Mouse (Mus musculus): Measurements from ENCODE around the gene Chtop. TPM values are rescaled to one million over a fixed set of nuclear protein-coding genes. Genes with fewer than 3 reads are reported as not detected.

Chtop gene
- polyA plus RNA-seq, 1 experiment from 2014 or later, result 176 TPM

- DNase-seq (ENCODE audit: extremely low spot score, low spot score), result no peak
These were observed 16.8 kb upstream of the Chtop start for GRCm38 (mm10) chr3:90526076-90526475.

GRCm38 (mm10) chr3:90525421-90525820 lies 16.1 kb upstream of the Chtop start:
- no peak overlapping the region for H3K4me3 ChIP-seq
- no peak for DNase-seq (ENCODE audit: extremely low spot score, low spot score)

More at GRCm38 (mm10) chr3:90526076-90526475, 16.8 kb upstream of the Chtop start:
- H3K4me1 ChIP-seq, result no peaks in the 10 kb centered on the region
- H3K27ac ChIP-seq, result no peak overlapping the region
- 77% methylated on average over 2 of the region's 2 CpGs for WGBS
- no peaks in the 10 kb centered on the region for H3K27me3 ChIP-seq (ENCODE audit: poor library complexity, severe bottlenecking)
- H3K4me3 ChIP-seq, result no peak overlapping the region
- no peaks in the 10 kb centered on the region for H3K9me3 ChIP-seq
- H3K36me3 ChIP-seq (replicated peaks), result no peaks in the 10 kb centered on the region

GRCm38 (mm10) chr3:90517711-90518110 lies 8.4 kb upstream of the Chtop start:
- Histone ChIP-seq H3K4me1 (peaks cover 23% of the 10 kb centered on the region), H3K27me3 (ENCODE audit: poor library complexity, severe bottlenecking) (peaks cover 34% of the 10 kb centered on the region), H3K9me3 (no peaks in the 10 kb centered on the region), H3K4me3 (no peak overlapping the region), H3K27ac (no peak overlapping the region), H3K36me3 (replicated peaks) (no peaks in the 10 kb centered on the region)
- WGBS, result 89% methylated on average over 4 of the region's 4 CpGs
- no peak for DNase-seq (ENCODE audit: extremely low spot score, low spot score)

More at GRCm38 (mm10) chr3:90525421-90525820, 16.1 kb upstream of the Chtop start:
- no peaks in the 10 kb centered on the region for H3K36me3 ChIP-seq (replicated peaks)
- H3K27ac ChIP-seq, result no peak overlapping the region
- H3K27me3 ChIP-seq (ENCODE audit: poor library complexity, severe bottlenecking), result no peaks in the 10 kb centered on the region
- H3K9me3 ChIP-seq, result no peaks in the 10 kb centered on the region
- WGBS, result 67% methylated on average over 4 of the region's 4 CpGs
- no peaks in the 10 kb centered on the region for H3K4me1 ChIP-seq

GRCm38 (mm10) chr3:90515789-90516188 lies 6.5 kb upstream of the Chtop start:
- no peaks in the 10 kb centered on the region for H3K9me3 ChIP-seq
- H3K4me1 ChIP-seq, result peaks cover 23% of the 10 kb centered on the region
- no peak overlapping the region for H3K27ac ChIP-seq
- H3K36me3 ChIP-seq (replicated peaks), result no peaks in the 10 kb centered on the region
- whole genome bisulfite sequencing, result 92% methylated on average over 4 of the region's 4 CpGs
- H3K4me3 ChIP-seq, result no peak overlapping the region
- peaks cover 50% of the 10 kb centered on the region for H3K27me3 ChIP-seq (ENCODE audit: poor library complexity, severe bottlenecking)
- no peak for DNase-seq (ENCODE audit: extremely low spot score, low spot score)

GRCm38 (mm10) chr3:90515242-90515641 lies 5.9 kb upstream of the Chtop start:
- no peak for DNase-seq (ENCODE audit: extremely low spot score, low spot score)
- Histone ChIP-seq H3K4me3 (peak overlapping the region; percentile 52), H3K27ac (no peak overlapping the region), H3K4me1 (peaks cover 23% of the 10 kb centered on the region), H3K9me3 (no peaks in the 10 kb centered on the region), H3K27me3 (ENCODE audit: poor library complexity, severe bottlenecking) (peaks cover 50% of the 10 kb centered on the region), H3K36me3 (replicated peaks) (no peaks in the 10 kb centered on the region)
- 46% methylated on average over 1 of the region's 1 CpGs for WGBS

GRCm38 (mm10) chr3:90514691-90515090 lies 5.4 kb upstream of the Chtop start:
- no peaks in the 10 kb centered on the region for H3K36me3 ChIP-seq (replicated peaks)
- no peaks in the 10 kb centered on the region for H3K9me3 ChIP-seq
- peaks cover 50% of the 10 kb centered on the region for H3K27me3 ChIP-seq (ENCODE audit: poor library complexity, severe bottlenecking)
- DNase-seq (ENCODE audit: extremely low spot score, low spot score), result peak; percentile 59
- 0% methylated on average over 10 of the region's 10 CpGs for WGBS
- H3K4me3 ChIP-seq, result peak overlapping the region; percentile 52
- H3K27ac ChIP-seq, result peak overlapping the region; percentile 58; the same call in 1 of the 2 replicates
- H3K4me1 ChIP-seq, result peaks cover 24% of the 10 kb centered on the region

GRCm38 (mm10) chr3:90513796-90514590 lies 4.7 kb upstream of the Chtop start, which contains the start of the genes S100a1 and S100a13:
TSS of gene S100a1 (minus strand) at chr3:90514392.
TSS of gene S100a13 (plus strand) at chr3:90514435.
- peak; percentile 32 for DNase-seq (ENCODE audit: extremely low spot score, low spot score)
- Histone ChIP-seq H3K27me3 (ENCODE audit: poor library complexity, severe bottlenecking) (peaks cover 50% of the 10 kb centered on the region), H3K4me1 (peaks cover 27% of the 10 kb centered on the region), H3K27ac (peak within 1 kb of the TSS; percentile 58), H3K9me3 (no peaks in the 10 kb centered on the region), H3K36me3 (replicated peaks) (no peaks in the 10 kb centered on the region), H3K4me3 (peak within 1 kb of the TSS; percentile 52)
- 3% methylated on average over 25 of the region's 25 CpGs for WGBS

GRCm38 (mm10) chr3:90512948-90513642 lies 3.8 kb upstream of the Chtop start:
- 76% methylated on average over 9 of the region's 9 CpGs for WGBS
- no peaks in the 10 kb centered on the region for H3K36me3 ChIP-seq (replicated peaks)
- no peak overlapping the region for H3K27ac ChIP-seq
- peak overlapping the region; percentile 52; the same call in 1 of the 2 replicates for H3K4me3 ChIP-seq
- H3K9me3 ChIP-seq, result no peaks in the 10 kb centered on the region
- H3K27me3 ChIP-seq (ENCODE audit: poor library complexity, severe bottlenecking), result peaks cover 50% of the 10 kb centered on the region
- no peak for DNase-seq (ENCODE audit: extremely low spot score, low spot score)
- H3K4me1 ChIP-seq, result peaks cover 30% of the 10 kb centered on the region

- Histone ChIP-seq H3K27ac (no peak overlapping the region), H3K4me1 (peaks cover 38% of the 10 kb centered on the region), H3K4me3 (no peak overlapping the region), H3K36me3 (replicated peaks) (peaks cover 6% of the 10 kb centered on the region), H3K27me3 (ENCODE audit: poor library complexity, severe bottlenecking) (peaks cover 50% of the 10 kb centered on the region), H3K9me3 (no peaks in the 10 kb centered on the region)
- DNase-seq (ENCODE audit: extremely low spot score, low spot score), result no peak
- WGBS, result 83% methylated on average over 5 of the region's 5 CpGs
These were observed 3.0 kb upstream of the Chtop start for GRCm38 (mm10) chr3:90512276-90512675.

- peak overlapping the region; percentile 98 for H3K27ac ChIP-seq
- 16% methylated on average over 2 of the region's 2 CpGs for WGBS
- no peak for DNase-seq (ENCODE audit: extremely low spot score, low spot score)
These were observed 437 bp upstream of the Chtop start for GRCm38 (mm10) chr3:90509747-90510123.

GRCm38 (mm10) chr3:90508287-90508949 lies 880 bp downstream of the Chtop start:
- WGBS, result 7% methylated on average over 20 of the region's 20 CpGs
- peak overlapping the region; percentile 98 for H3K27ac ChIP-seq

More at GRCm38 (mm10) chr3:90509747-90510123, 437 bp upstream of the Chtop start:
- Histone ChIP-seq H3K4me1 (peaks cover 32% of the 10 kb centered on the region), H3K36me3 (replicated peaks) (peaks cover 31% of the 10 kb centered on the region), H3K27me3 (ENCODE audit: poor library complexity, severe bottlenecking) (peaks cover 37% of the 10 kb centered on the region), H3K4me3 (peak overlapping the region; percentile 98), H3K9me3 (no peaks in the 10 kb centered on the region)

GRCm38 (mm10) chr3:90506362-90506761 lies 2.9 kb downstream of the Chtop start:
- no peak overlapping the region for H3K4me3 ChIP-seq
- 94% methylated on average over 3 of the region's 3 CpGs for WGBS
- H3K9me3 ChIP-seq, result no peaks in the 10 kb centered on the region
- H3K27me3 ChIP-seq (ENCODE audit: poor library complexity, severe bottlenecking), result peaks cover 5% of the 10 kb centered on the region; the same call in 1 of the 2 replicates
- H3K4me1 ChIP-seq, result peaks cover 18% of the 10 kb centered on the region
- H3K36me3 ChIP-seq (replicated peaks), result peaks cover 65% of the 10 kb centered on the region
- DNase-seq (ENCODE audit: extremely low spot score, low spot score), result no peak
- H3K27ac ChIP-seq, result no peak overlapping the region

More at GRCm38 (mm10) chr3:90508287-90508949, 880 bp downstream of the Chtop start:
- DNase-seq (ENCODE audit: extremely low spot score, low spot score), result no peak
- Histone ChIP-seq H3K4me3 (peak overlapping the region; percentile 98), H3K9me3 (no peaks in the 10 kb centered on the region), H3K27me3 (ENCODE audit: poor library complexity, severe bottlenecking) (peaks cover 24% of the 10 kb centered on the region), H3K36me3 (replicated peaks) (peaks cover 44% of the 10 kb centered on the region), H3K4me1 (peaks cover 19% of the 10 kb centered on the region)
